In genomic region chr10:71421531-71421930, GRCm38 (mm10) we compare ENCODE assay signal across 15 mouse cellular contexts.
"Had no signal": no experiment of that assay in that cellular context is flagged by ENCODE, and none has a peak within 500 bp of the region (broad histone marks: within the 10 kb centered on the region; RNA-seq: fewer than 3 reads in every experiment).

No protein-coding gene starts in this region.

- H3K36me3 ChIP-seq: kidney, embryonic 15.5 days; limb, embryonic 10.5 days; liver, embryonic 15.5 days; midbrain, embryonic 15.5 days; neural tube, embryonic 12.5 days had no signal

- H3K4me3 ChIP-seq: kidney, embryonic 15.5 days; left cerebral cortex, adult 2 months; limb, embryonic 10.5 days; liver, embryonic 15.5 days; midbrain, embryonic 15.5 days; neural tube, embryonic 12.5 days had no signal

- H3K27me3 ChIP-seq: kidney, embryonic 15.5 days; liver, embryonic 15.5 days; midbrain, embryonic 15.5 days; neural tube, embryonic 12.5 days had no signal

- H3K27ac ChIP-seq: kidney, embryonic 15.5 days; left cerebral cortex, adult 2 months; limb, embryonic 10.5 days; liver, embryonic 15.5 days; midbrain, embryonic 15.5 days; neural tube, embryonic 12.5 days had no signal

- ATAC-seq: lung, postnatal 0 days; midbrain, embryonic 15.5 days had no signal

- H3K9ac ChIP-seq: kidney, embryonic 15.5 days; liver, embryonic 15.5 days; midbrain, embryonic 15.5 days; neural tube, embryonic 12.5 days had no signal

- H3K4me2 ChIP-seq: kidney, embryonic 15.5 days; liver, embryonic 11.5 days; liver, embryonic 15.5 days; midbrain, embryonic 15.5 days; neural tube, embryonic 12.5 days had no signal

- DNase-seq: kidney, postnatal 4 days; lung, adult 2 months; lung, postnatal 36 days; right cerebral cortex, postnatal 4 days; spleen, adult 18-20 months; thymus, adult 18-20 months; thymus, postnatal 14 days had no signal

- H3K9me3 ChIP-seq: kidney, embryonic 15.5 days; limb, embryonic 10.5 days; liver, embryonic 15.5 days; midbrain, embryonic 15.5 days; neural tube, embryonic 12.5 days had no signal

- H3K4me1 ChIP-seq: kidney, embryonic 15.5 days; limb, embryonic 10.5 days; liver, embryonic 15.5 days; midbrain, embryonic 15.5 days; neural tube, embryonic 12.5 days had no signal
